Mouse (Mus musculus) MEL (cell line): Measurements from ENCODE around the gene Zfp607b. TPM values are rescaled to one million over a fixed set of nuclear protein-coding genes. Genes with fewer than 3 reads are reported as not detected.

Experiments used
- DNase-seq: peaks from one replicate; pipeline ENCODE4 v3.0.0; 2011; ENCODE audit warnings: low read depth, low spot score
- H3K27ac ChIP-seq: 2 replicates; pipeline ENCODE4 v1.5.1; 2012; ENCODE audit warnings: low read depth, mild to moderate bottlenecking, control low read depth, low read length, moderate library complexity; ENCODE audit not compliant: control insufficient read depth
- H3K27me3 ChIP-seq, 2 experiments: fragments of 150-350 bp in 1 of 2; sonication (generic) in 1 of 2; 2 replicates each; pipeline ENCODE4 v1.6.1; 2012; ENCODE audit warnings: low read length in 2 of 2, mild to moderate bottlenecking in 2 of 2, improper control_type of control experiment in 1 of 2, moderate library complexity in 1 of 2; ENCODE audit not compliant: insufficient read depth in 2 of 2, control insufficient read depth in 1 of 2
- H3K36me3 ChIP-seq, 2 experiments: 2 replicates each; pipeline ENCODE4 v1.6.1; 2012 to 2014; ENCODE audit warnings: low read length in 2 of 2, improper control_type of control experiment in 1 of 2, inconsistent platforms in 1 of 2, mild to moderate bottlenecking in 1 of 2; ENCODE audit not compliant: insufficient read depth in 2 of 2, control insufficient read depth in 1 of 2
- H3K4me1 ChIP-seq, 2 experiments: fragments of 150-350 bp in 1 of 2; sonication (generic) in 1 of 2; 2 replicates each; pipeline ENCODE4 v1.6.1; 2012; ENCODE audit warnings: low read length in 2 of 2, improper control_type of control experiment in 1 of 2, mild to moderate bottlenecking in 1 of 2; ENCODE audit not compliant: insufficient read depth in 2 of 2, control insufficient read depth in 1 of 2
- H3K4me3 ChIP-seq, 2 experiments: fragments of 150-350 bp in 1 of 2; sonication (generic) in 1 of 2; 2 replicates each; pipeline ENCODE4 v1.5.1; 2012; ENCODE audit warnings: low read depth in 2 of 2, low read length in 2 of 2, mild to moderate bottlenecking in 2 of 2, moderate library complexity in 2 of 2, control low read depth in 1 of 2, improper control_type of control experiment in 1 of 2; ENCODE audit not compliant: control insufficient read depth in 1 of 2, insufficient read depth in 1 of 2
- H3K79me2 ChIP-seq: 2 replicates; pipeline ENCODE4 v1.6.1; 2012; ENCODE audit warnings: mild to moderate bottlenecking, low read length, moderate library complexity; ENCODE audit not compliant: control insufficient read depth, poor library complexity, insufficient read depth
- H3K9ac ChIP-seq: 2 replicates; pipeline ENCODE4 v1.6.1; 2012; ENCODE audit warnings: low read depth, mild to moderate bottlenecking, control low read depth, low read length, moderate library complexity; ENCODE audit not compliant: control insufficient read depth, poor library complexity, severe bottlenecking
- H3K9me3 ChIP-seq: fragments of 150-350 bp; sonication (generic); replicated peaks from 2 replicates; pipeline ENCODE4 v1.6.1; 2012; ENCODE audit warnings: mild to moderate bottlenecking, low read length, improper control_type of control experiment, moderate library complexity; ENCODE audit not compliant: insufficient read depth
- CHD1 ChIP-seq: IDR thresholded peaks from 2 replicates; pipeline ENCODE4 v1.6.1; 2012; ENCODE audit warnings: low read depth, mild to moderate bottlenecking, inconsistent platforms, low read length, improper control_type of control experiment
- CHD2 ChIP-seq: IDR thresholded peaks from 2 replicates; pipeline ENCODE4 v1.6.1; 2011; ENCODE audit warnings: low read length, improper control_type of control experiment
- CTCF ChIP-seq, 3 experiments: IDR thresholded peaks in 2 of 3; conservative IDR thresholded peaks in 1 of 3; 2 replicates each; pipeline ENCODE4 v1.5.1; 2011 to 2012; ENCODE audit warnings: low read length in 3 of 3, low read depth in 2 of 3, mild to moderate bottlenecking in 2 of 3, improper control_type of control experiment in 1 of 3, inconsistent platforms in 1 of 3, mixed read lengths in 1 of 3, moderate library complexity in 1 of 3; ENCODE audit not compliant: control insufficient read depth in 1 of 3, insufficient read depth in 1 of 3, poor library complexity in 1 of 3, severe bottlenecking in 1 of 3
- EP300 ChIP-seq, 2 experiments: IDR thresholded peaks; 2 replicates each; pipeline ENCODE4 v1.6.1; 2011; ENCODE audit warnings: improper control_type of control experiment in 2 of 2, low read length in 2 of 2, low read depth in 1 of 2, mild to moderate bottlenecking in 1 of 2
- ETS1 ChIP-seq: IDR thresholded peaks from 2 replicates; pipeline ENCODE4 v1.6.1; 2012; ENCODE audit warnings: low read depth, mild to moderate bottlenecking, inconsistent platforms, low read length, improper control_type of control experiment, moderate library complexity
- GABPA ChIP-seq: IDR thresholded peaks from 2 replicates; pipeline ENCODE4 v1.6.1; 2012; ENCODE audit warnings: low read depth, mild to moderate bottlenecking, inconsistent platforms, low read length, improper control_type of control experiment, moderate library complexity
- MAX ChIP-seq: IDR thresholded peaks from 2 replicates; pipeline ENCODE4 v1.6.1; 2011; ENCODE audit warnings: low read length, improper control_type of control experiment
- NELFE ChIP-seq: IDR thresholded peaks from 2 replicates; pipeline ENCODE4 v1.6.1; 2011; ENCODE audit warnings: low read depth, low read length, improper control_type of control experiment
- NRF1 ChIP-seq: IDR thresholded peaks from 2 replicates; pipeline ENCODE4 v1.6.1; 2014; ENCODE audit warnings: low read depth, mild to moderate bottlenecking, inconsistent platforms, low read length, improper control_type of control experiment, moderate library complexity; ENCODE audit not compliant: poor library complexity, insufficient read depth, severe bottlenecking
- POLR2A ChIP-seq, 2 experiments: IDR thresholded peaks; 2 replicates each; pipeline ENCODE4 v1.6.1; 2011 to 2012; ENCODE audit warnings: low read length in 2 of 2, mild to moderate bottlenecking in 2 of 2, control low read depth in 1 of 2, improper control_type of control experiment in 1 of 2, low read depth in 1 of 2, moderate library complexity in 1 of 2; ENCODE audit not compliant: control insufficient read depth in 1 of 2, insufficient read depth in 1 of 2, poor library complexity in 1 of 2
- SMC3 ChIP-seq: IDR thresholded peaks from 2 replicates; pipeline ENCODE4 v1.6.1; 2011; ENCODE audit warnings: low read depth, low read length, improper control_type of control experiment
- UBTF ChIP-seq: IDR thresholded peaks from 2 replicates; pipeline ENCODE4 v1.6.1; 2012; ENCODE audit warnings: low read depth, mild to moderate bottlenecking, inconsistent platforms, low read length, improper control_type of control experiment, moderate library complexity, borderline replicate concordance; ENCODE audit not compliant: insufficient read depth
- ZKSCAN1 ChIP-seq: IDR thresholded peaks from 2 replicates; pipeline ENCODE4 v1.6.1; 2012; ENCODE audit warnings: low read depth, mild to moderate bottlenecking, inconsistent platforms, low read length, improper control_type of control experiment, moderate library complexity
- ZNF384 ChIP-seq: IDR thresholded peaks from 2 replicates; pipeline ENCODE4 v1.6.1; 2012; ENCODE audit warnings: low read depth, mild to moderate bottlenecking, inconsistent platforms, low read length, improper control_type of control experiment
- polyA plus RNA-seq, 2 experiments: library from polyadenylated mRNA; stranded (reverse) in 1 of 2; unstranded in 1 of 2; fragments of >175 nt in 1 of 2; fragments of >200 nt in 1 of 2; gene quantifications; 2 replicates each; pipeline versions ENCODE4 v1.2.1 to v1.2.4; 2012; ENCODE audit warnings: low replicate concordance in 2 of 2, low read depth in 1 of 2; ENCODE audit not compliant: insufficient read length in 2 of 2, insufficient read depth in 1 of 2, missing spikeins in 1 of 2
- total RNA-seq: library from RNA; depleted of rRNA; stranded (reverse); fragments of 300-350 nt; gene quantifications from 2 replicates; pipeline ENCODE4 v1.2.3, GENCODE M21; 2012

Zfp607b gene
- total and polyA plus RNA-seq, 3 experiments = 1.6 to 2.3 TPM; not detected in 1

DNA sequence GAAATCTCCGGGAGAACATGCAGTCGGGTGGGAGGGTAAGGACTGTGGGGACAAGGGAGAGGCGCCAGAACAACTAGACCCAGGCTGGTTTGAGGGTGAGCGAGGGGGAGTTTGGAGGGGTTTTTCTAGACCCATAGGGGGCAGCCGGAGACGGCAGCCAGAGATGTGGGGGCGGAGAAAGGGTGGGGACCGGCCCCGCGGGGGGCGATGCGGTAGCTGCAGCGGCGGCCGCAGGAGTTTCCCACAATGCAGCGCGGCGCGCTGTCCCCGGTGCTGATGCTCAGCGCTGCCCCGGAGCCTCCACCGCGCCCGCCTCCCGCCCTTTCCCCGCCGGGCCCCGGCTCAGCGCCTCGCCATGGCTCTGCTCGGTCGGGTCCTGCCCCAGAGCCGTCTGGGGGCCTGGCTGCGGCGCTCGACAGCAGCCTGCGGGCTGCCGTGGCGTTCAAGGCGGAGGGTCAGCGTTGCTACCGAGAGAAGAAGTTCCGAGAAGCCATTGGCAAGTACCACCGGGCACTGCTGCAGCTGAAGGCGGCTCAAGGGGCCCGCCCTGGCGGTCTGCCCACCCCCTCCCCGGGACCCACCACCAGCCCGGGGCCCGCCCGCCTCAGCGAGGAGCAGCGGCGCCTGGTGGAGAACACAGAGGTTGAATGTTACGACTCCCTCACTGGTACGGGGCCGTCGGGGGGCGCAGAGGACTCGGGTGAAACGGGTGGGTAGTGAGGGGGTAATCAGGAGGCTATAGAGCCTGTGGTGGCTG lies 35.3 kb upstream of the Zfp607b start, which contains the start of gene Ttc9b:
Ttc9b (plus strand) TSS at position 235 of the 757 bp plus-strand sequence.
- H3K27me3 ChIP-seq = no peaks in the 10 kb centered on the region

DNA sequence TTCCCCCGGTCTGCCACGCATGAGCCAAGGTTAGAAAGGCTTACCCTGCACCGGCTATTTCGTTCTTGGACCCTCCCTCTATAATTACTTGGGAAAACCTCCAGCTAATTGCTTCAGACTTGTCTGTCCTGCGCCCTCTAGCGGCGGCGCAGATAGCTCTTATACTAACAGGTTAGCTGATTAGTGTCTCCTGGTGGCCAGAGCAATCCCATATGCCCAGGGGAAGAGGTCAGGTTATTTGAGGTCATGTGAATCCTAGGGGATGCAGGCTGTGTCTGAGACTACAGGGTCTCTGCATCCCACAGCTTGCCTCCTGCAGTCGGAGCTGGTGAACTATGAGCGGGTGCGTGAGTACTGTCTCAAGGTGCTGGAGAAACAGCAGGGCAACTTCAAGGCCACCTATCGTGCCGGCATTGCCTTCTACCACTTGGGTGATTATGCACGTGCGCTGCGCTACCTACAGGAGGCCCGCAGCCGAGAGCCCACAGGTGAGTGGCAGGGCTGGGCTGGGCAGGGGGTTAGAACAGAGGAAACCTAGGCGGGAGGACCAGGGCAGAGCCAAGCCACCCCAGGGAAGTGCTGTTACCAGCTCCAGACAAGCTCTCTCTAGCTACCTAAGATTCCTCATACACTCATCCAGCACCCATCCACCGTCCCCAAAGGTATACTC lies 34.4 kb upstream of the Zfp607b start:
- peak in 1 of 3 experiments; percentile 49; a peak in 3 of 6 replicates for TF ChIP-seq CTCF (IDR thresholded peaks at IDR 0.05 in 2 of 3, conservative IDR thresholded peaks at IDR 0.05 in 1 of 3; ENCODE audit: control insufficient read depth in 1 of 3, insufficient read depth in 1 of 3, low read depth in 2 of 3, low read length in 3 of 3, poor library complexity in 1 of 3, severe bottlenecking in 1 of 3)
- no peak for TF ChIP-seq NELFE
- no peak for DNase-seq
- Histone ChIP-seq H3K4me3 (no peak overlapping the region), H3K9me3 (no peaks in the 10 kb centered on the region), H3K27me3 (no peaks in the 10 kb centered on the region), H3K4me1 (peaks cover 0 to 6% of the 10 kb centered on the region in 2 experiments; a peak in 1 of 4 replicates), H3K36me3 (no peaks in the 10 kb centered on the region), H3K9ac (no peak overlapping the region), H3K79me2 (no peaks in the 10 kb centered on the region), H3K27ac (no peak overlapping the region)

More for the DNA sequence above, 35.3 kb upstream of the Zfp607b start, which contains the start of gene Ttc9b:
- H3K27ac ChIP-seq = no peak within 1 kb of the TSS
- no peaks in the 10 kb centered on the region for H3K9me3 ChIP-seq
- TF ChIP-seq ZKSCAN1 (no peak), SMC3 (no peak), UBTF (no peak), EP300 (IDR thresholded peaks at IDR 0.05; ENCODE audit: low read depth in 1 of 2, low read length in 2 of 2) (no peak), ETS1 (no peak), POLR2A (IDR thresholded peaks at IDR 0.05; ENCODE audit: control insufficient read depth in 1 of 2, insufficient read depth in 1 of 2, low read depth in 1 of 2, low read length in 2 of 2, poor library complexity in 1 of 2) (no peak), NRF1 (no peak), CHD1 (no peak), CHD2 (no peak), GABPA (no peak), ZNF384 (no peak), MAX (no peak)
- H3K79me2 ChIP-seq = no peaks in the 10 kb centered on the region
- H3K9ac ChIP-seq = no peak within 1 kb of the TSS
- peaks cover 0 to 6% of the 10 kb centered on the region in 2 experiments; a peak in 1 of 4 replicates for H3K4me1 ChIP-seq
- no peak within 1 kb of the TSS for H3K4me3 ChIP-seq
- no peaks in the 10 kb centered on the region for H3K36me3 ChIP-seq
- no peak for DNase-seq
